Mouse (Mus musculus) MEL (cell line): ENCODE data around the gene Klhl30. TPM values are rescaled to one million over a fixed set of nuclear protein-coding genes. Genes with fewer than 3 reads are reported as not detected.
A peak's percentile ranks its signal among the peaks of the same experiment; 100 is the strongest.

Source experiments
- DNase-seq: peaks from one replicate; pipeline ENCODE4 v3.0.0; 2011; ENCODE audit warnings: low read depth, low spot score
- H3K27ac ChIP-seq: 2 replicates; pipeline ENCODE4 v1.5.1; 2012; ENCODE audit warnings: low read depth, mild to moderate bottlenecking, control low read depth, low read length, moderate library complexity; ENCODE audit not compliant: control insufficient read depth
- H3K27me3 ChIP-seq, 2 experiments: fragments of 150-350 bp in 1 of 2; sonication (generic) in 1 of 2; 2 replicates each; pipeline ENCODE4 v1.6.1; 2012; ENCODE audit warnings: low read length in 2 of 2, mild to moderate bottlenecking in 2 of 2, improper control_type of control experiment in 1 of 2, moderate library complexity in 1 of 2; ENCODE audit not compliant: insufficient read depth in 2 of 2, control insufficient read depth in 1 of 2
- H3K36me3 ChIP-seq, 2 experiments: 2 replicates each; pipeline ENCODE4 v1.6.1; 2012 to 2014; ENCODE audit warnings: low read length in 2 of 2, improper control_type of control experiment in 1 of 2, inconsistent platforms in 1 of 2, mild to moderate bottlenecking in 1 of 2; ENCODE audit not compliant: insufficient read depth in 2 of 2, control insufficient read depth in 1 of 2
- H3K4me1 ChIP-seq, 2 experiments: fragments of 150-350 bp in 1 of 2; sonication (generic) in 1 of 2; 2 replicates each; pipeline ENCODE4 v1.6.1; 2012; ENCODE audit warnings: low read length in 2 of 2, improper control_type of control experiment in 1 of 2, mild to moderate bottlenecking in 1 of 2; ENCODE audit not compliant: insufficient read depth in 2 of 2, control insufficient read depth in 1 of 2
- H3K4me3 ChIP-seq, 2 experiments: fragments of 150-350 bp in 1 of 2; sonication (generic) in 1 of 2; 2 replicates each; pipeline ENCODE4 v1.5.1; 2012; ENCODE audit warnings: low read depth in 2 of 2, low read length in 2 of 2, mild to moderate bottlenecking in 2 of 2, moderate library complexity in 2 of 2, control low read depth in 1 of 2, improper control_type of control experiment in 1 of 2; ENCODE audit not compliant: control insufficient read depth in 1 of 2, insufficient read depth in 1 of 2
- H3K79me2 ChIP-seq: 2 replicates; pipeline ENCODE4 v1.6.1; 2012; ENCODE audit warnings: mild to moderate bottlenecking, low read length, moderate library complexity; ENCODE audit not compliant: control insufficient read depth, poor library complexity, insufficient read depth
- H3K9ac ChIP-seq: 2 replicates; pipeline ENCODE4 v1.6.1; 2012; ENCODE audit warnings: low read depth, mild to moderate bottlenecking, control low read depth, low read length, moderate library complexity; ENCODE audit not compliant: control insufficient read depth, poor library complexity, severe bottlenecking
- H3K9me3 ChIP-seq: fragments of 150-350 bp; sonication (generic); replicated peaks from 2 replicates; pipeline ENCODE4 v1.6.1; 2012; ENCODE audit warnings: mild to moderate bottlenecking, low read length, improper control_type of control experiment, moderate library complexity; ENCODE audit not compliant: insufficient read depth
- CHD1 ChIP-seq: IDR thresholded peaks from 2 replicates; pipeline ENCODE4 v1.6.1; 2012; ENCODE audit warnings: low read depth, mild to moderate bottlenecking, inconsistent platforms, low read length, improper control_type of control experiment
- CHD2 ChIP-seq: IDR thresholded peaks from 2 replicates; pipeline ENCODE4 v1.6.1; 2011; ENCODE audit warnings: low read length, improper control_type of control experiment
- CTCF ChIP-seq, 3 experiments: IDR thresholded peaks in 2 of 3; conservative IDR thresholded peaks in 1 of 3; 2 replicates each; pipeline ENCODE4 v1.5.1; 2011 to 2012; ENCODE audit warnings: low read length in 3 of 3, low read depth in 2 of 3, mild to moderate bottlenecking in 2 of 3, improper control_type of control experiment in 1 of 3, inconsistent platforms in 1 of 3, mixed read lengths in 1 of 3, moderate library complexity in 1 of 3; ENCODE audit not compliant: control insufficient read depth in 1 of 3, insufficient read depth in 1 of 3, poor library complexity in 1 of 3, severe bottlenecking in 1 of 3
- E2F4 ChIP-seq: IDR thresholded peaks from 2 replicates; pipeline ENCODE4 v1.6.1; 2011; ENCODE audit warnings: low read depth, low read length, improper control_type of control experiment, borderline replicate concordance
- ELF1 ChIP-seq: IDR thresholded peaks from 2 replicates; pipeline ENCODE4 v1.6.1; 2014; ENCODE audit warnings: low read depth, mild to moderate bottlenecking, inconsistent platforms, low read length, improper control_type of control experiment, moderate library complexity
- GABPA ChIP-seq: IDR thresholded peaks from 2 replicates; pipeline ENCODE4 v1.6.1; 2012; ENCODE audit warnings: low read depth, mild to moderate bottlenecking, inconsistent platforms, low read length, improper control_type of control experiment, moderate library complexity
- GATA1 ChIP-seq: IDR thresholded peaks from 2 replicates; pipeline ENCODE4 v1.6.1; 2011; ENCODE audit warnings: low read depth, low read length, improper control_type of control experiment
- JUND ChIP-seq: IDR thresholded peaks from 2 replicates; pipeline ENCODE4 v1.6.1; 2011; ENCODE audit warnings: low read depth, mild to moderate bottlenecking, improper control_type of control experiment, low read length
- MAFK ChIP-seq: IDR thresholded peaks from 2 replicates; pipeline ENCODE4 v1.6.1; 2011; ENCODE audit warnings: low read depth, mild to moderate bottlenecking, low read length, improper control_type of control experiment, borderline replicate concordance
- MXI1 ChIP-seq: IDR thresholded peaks from 2 replicates; pipeline ENCODE4 v1.6.1; 2011; ENCODE audit warnings: mild to moderate bottlenecking, low read depth, low read length, improper control_type of control experiment
- MYB ChIP-seq: IDR thresholded peaks from 2 replicates; pipeline ENCODE4 v1.6.1; 2011; ENCODE audit warnings: mild to moderate bottlenecking, low read depth, low read length, improper control_type of control experiment
- MYC ChIP-seq: IDR thresholded peaks from 2 replicates; pipeline ENCODE4 v1.6.1; 2011; ENCODE audit warnings: low read depth, mild to moderate bottlenecking, low read length, improper control_type of control experiment, moderate library complexity
- NRF1 ChIP-seq: IDR thresholded peaks from 2 replicates; pipeline ENCODE4 v1.6.1; 2014; ENCODE audit warnings: low read depth, mild to moderate bottlenecking, inconsistent platforms, low read length, improper control_type of control experiment, moderate library complexity; ENCODE audit not compliant: poor library complexity, insufficient read depth, severe bottlenecking
- POLR2AphosphoS2 ChIP-seq: IDR thresholded peaks from 2 replicates; pipeline ENCODE4 v1.6.1; 2011; ENCODE audit warnings: low read length, improper control_type of control experiment
- RAD21 ChIP-seq: IDR thresholded peaks from 2 replicates; pipeline ENCODE4 v1.6.1; 2011; ENCODE audit warnings: mild to moderate bottlenecking, low read depth, low read length, improper control_type of control experiment
- RCOR1 ChIP-seq: IDR thresholded peaks from 2 replicates; pipeline ENCODE4 v1.6.1; 2012; ENCODE audit warnings: low read depth, mild to moderate bottlenecking, inconsistent platforms, low read length, improper control_type of control experiment
- SIN3A ChIP-seq: IDR thresholded peaks from 2 replicates; pipeline ENCODE4 v1.6.1; 2012; ENCODE audit warnings: low read length, improper control_type of control experiment, inconsistent platforms
- SMC3 ChIP-seq: IDR thresholded peaks from 2 replicates; pipeline ENCODE4 v1.6.1; 2011; ENCODE audit warnings: low read depth, low read length, improper control_type of control experiment
- TAL1 ChIP-seq: IDR thresholded peaks from 2 replicates; pipeline ENCODE4 v1.6.1; 2012; ENCODE audit warnings: mild to moderate bottlenecking, inconsistent platforms, low read length, moderate library complexity, mixed read lengths
- TCF12 ChIP-seq: IDR thresholded peaks from 2 replicates; pipeline ENCODE4 v1.6.1; 2014; ENCODE audit warnings: low read depth, mild to moderate bottlenecking, inconsistent platforms, low read length, improper control_type of control experiment, moderate library complexity
- USF2 ChIP-seq, 2 experiments: IDR thresholded peaks; 2 replicates each; pipeline ENCODE4 v1.6.1; 2011 to 2012; ENCODE audit warnings: improper control_type of control experiment in 2 of 2, low read length in 2 of 2, borderline replicate concordance in 1 of 2, inconsistent platforms in 1 of 2, low read depth in 1 of 2, mild to moderate bottlenecking in 1 of 2; ENCODE audit not compliant: insufficient read depth in 1 of 2
- ZC3H11A ChIP-seq: IDR thresholded peaks from 2 replicates; pipeline ENCODE4 v1.6.1; 2012; ENCODE audit warnings: low read depth, mild to moderate bottlenecking, inconsistent platforms, low read length, improper control_type of control experiment
- polyA plus RNA-seq, 2 experiments: library from polyadenylated mRNA; stranded (reverse) in 1 of 2; unstranded in 1 of 2; fragments of >175 nt in 1 of 2; fragments of >200 nt in 1 of 2; gene quantifications; 2 replicates each; pipeline versions ENCODE4 v1.2.1 to v1.2.4; 2012; ENCODE audit warnings: low replicate concordance in 2 of 2, low read depth in 1 of 2; ENCODE audit not compliant: insufficient read length in 2 of 2, insufficient read depth in 1 of 2, missing spikeins in 1 of 2
- total RNA-seq: library from RNA; depleted of rRNA; stranded (reverse); fragments of 300-350 nt; gene quantifications from 2 replicates; pipeline ENCODE4 v1.2.3, GENCODE M21; 2012

Gene Klhl30
- total and polyA plus RNA-seq, 3 experiments = not detected

- Histone ChIP-seq H3K27me3 (no peaks in the 10 kb centered on the region), H3K9ac (no peak overlapping the region), H3K79me2 (no peaks in the 10 kb centered on the region), H3K9me3 (no peaks in the 10 kb centered on the region), H3K36me3 (peaks cover 0 to 29% of the 10 kb centered on the region in 2 experiments; a peak in 2 of 4 replicates), H3K4me1 (no peaks in the 10 kb centered on the region), H3K27ac (no peak overlapping the region), H3K4me3 (no peak overlapping the region)
- TF ChIP-seq ZC3H11A (peak; percentile 33; the same call in 1 of the 2 replicates), MXI1 (no peak), MYC (no peak), USF2 (IDR thresholded peaks at IDR 0.05; ENCODE audit: borderline replicate concordance in 1 of 2, insufficient read depth in 1 of 2, low read depth in 1 of 2, low read length in 2 of 2) (no peak), GATA1 (no peak), CTCF (IDR thresholded peaks at IDR 0.05 in 2 of 3, conservative IDR thresholded peaks at IDR 0.05 in 1 of 3; ENCODE audit: control insufficient read depth in 1 of 3, insufficient read depth in 1 of 3, low read depth in 2 of 3, low read length in 3 of 3, poor library complexity in 1 of 3, severe bottlenecking in 1 of 3) (peak; percentile 77 to 92 (median 77)), NRF1 (no peak), CHD2 (no peak), RAD21 (peak; percentile 51), MAFK (no peak), TAL1 (no peak), ELF1 (no peak), SMC3 (peak; percentile 65), POLR2AphosphoS2 (no peak), RCOR1 (no peak), GABPA (no peak), TCF12 (no peak)
- DNase-seq = peak; percentile 81
Measured at GRCm38 (mm10) chr1:91380453-91381090, 29.8 kb downstream of the Klhl30 start.

GRCm38 (mm10) chr1:91381091-91381471 lies 30.3 kb downstream of the Klhl30 start:
- TF ChIP-seq MYB (no peak), RCOR1 (no peak), E2F4 (no peak), SIN3A (no peak), ZC3H11A (no peak), JUND (no peak), MAFK (no peak), CHD2 (no peak), CHD1 (no peak), CTCF (IDR thresholded peaks at IDR 0.05 in 2 of 3, conservative IDR thresholded peaks at IDR 0.05 in 1 of 3; ENCODE audit: control insufficient read depth in 1 of 3, insufficient read depth in 1 of 3, low read depth in 2 of 3, low read length in 3 of 3, poor library complexity in 1 of 3, severe bottlenecking in 1 of 3) (no peak), RAD21 (no peak), MYC (no peak)
- Histone ChIP-seq H3K27ac (no peak overlapping the region), H3K4me3 (no peak overlapping the region), H3K4me1 (no peaks in the 10 kb centered on the region), H3K36me3 (peaks cover 0 to 34% of the 10 kb centered on the region in 2 experiments; a peak in 2 of 4 replicates), H3K9ac (no peak overlapping the region), H3K79me2 (no peaks in the 10 kb centered on the region), H3K27me3 (no peaks in the 10 kb centered on the region), H3K9me3 (no peaks in the 10 kb centered on the region)
- DNase-seq = no peak
